Mouse (Mus musculus) heart, adult 2 months (tissue): ENCODE measurements around the gene Trnp1. TPM values are rescaled to one million over a fixed set of nuclear protein-coding genes. Genes with fewer than 3 reads are reported as not detected.

Experiments
- DNase-seq, 2 experiments: peaks; one replicate each; pipeline ENCODE4 v3.0.0; 2021
- H3K27ac ChIP-seq: fragments of 200-600 bp; 2 replicates; pipeline ENCODE4 v1.8.1; 2022
- H3K27me3 ChIP-seq: fragments of 200-500 bp; 2 replicates; pipeline ENCODE4 v1.6.1; 2012; ENCODE audit warnings: mild to moderate bottlenecking, low read length, inconsistent platforms, mixed read lengths; ENCODE audit not compliant: control insufficient read depth, insufficient read depth
- H3K36me3 ChIP-seq: fragments of 200-500 bp; 2 replicates; pipeline ENCODE4 v1.6.1; 2012; ENCODE audit warnings: low read length, inconsistent platforms; ENCODE audit not compliant: control insufficient read depth, insufficient read depth
- H3K4me1 ChIP-seq: fragments of 200-500 bp; 2 replicates; pipeline ENCODE4 v1.6.1; 2011; ENCODE audit warnings: low read length; ENCODE audit not compliant: control insufficient read depth, insufficient read depth
- H3K4me3 ChIP-seq: fragments of 200-600 bp; 2 replicates; pipeline ENCODE4 v1.8.1; 2022
- H3K79me2 ChIP-seq: fragments of 200-500 bp; replicated peaks from 2 replicates; pipeline ENCODE4 v1.6.1; 2012; ENCODE audit warnings: mild to moderate bottlenecking, inconsistent platforms, low read length, moderate library complexity, mixed read lengths; ENCODE audit not compliant: control insufficient read depth, insufficient read depth
- H3K9ac ChIP-seq: fragments of 200-500 bp; 2 replicates; pipeline ENCODE4 v1.6.1; 2012; ENCODE audit warnings: low read depth, mild to moderate bottlenecking, control low read depth, inconsistent platforms, low read length, mixed read lengths
- CTCF ChIP-seq: fragments of 200-600 bp; IDR thresholded peaks from 2 replicates; pipeline ENCODE4 v1.8.1; 2022; ENCODE audit warnings: antibody characterized with exemption, mild to moderate bottlenecking, moderate library complexity
- EP300 ChIP-seq: fragments of 200-500 bp; IDR thresholded peaks from 2 replicates; pipeline ENCODE4 v1.6.1; 2011; ENCODE audit warnings: low read depth, low read length, control low read depth; ENCODE audit not compliant: insufficient read depth
- POLR2A ChIP-seq: fragments of 200-500 bp; IDR thresholded peaks from 2 replicates; pipeline ENCODE4 v1.6.1; 2011; ENCODE audit warnings: mild to moderate bottlenecking, low read depth, low read length, control low read depth; ENCODE audit not compliant: insufficient read depth
- WGBS: fragments of 180-500 bp; shearing (Covaris S2); methylation state at CpG from one replicate; pipeline ENCODE4 v1.1.7; 2018; 5-methylcytosine and 5-hydroxymethylcytosine counted together
- intact Hi-C: fragments of 180-260 bp; cut with DNase I; formaldehyde crosslinking; loops from one replicate; pipeline ENCODE4 v1.15.1; 2025
- polyA plus RNA-seq: library from polyadenylated mRNA; depleted of rRNA; stranded (reverse); fragments of >200 nt; gene quantifications from 2 replicates; pipeline ENCODE4 v1.2.3, GENCODE M21; 2012
- total RNA-seq, 2 experiments: library from RNA; stranded (reverse); gene quantifications; 2 replicates each; pipeline ENCODE4 v1.2.3; 2021

The Trnp1 gene
- total and polyA plus RNA-seq, 3 experiments = 2.0 to 2.4 (median 2.1) TPM

GRCm38 (mm10) chr4:133511050-133511449 is 12.7 kb upstream of the Trnp1 start:
- Histone ChIP-seq H3K27ac (no peak overlapping the region), H3K36me3 (no peaks in the 10 kb centered on the region), H3K4me3 (no peak overlapping the region), H3K9ac (no peak overlapping the region), H3K4me1 (no peaks in the 10 kb centered on the region), H3K79me2 (no peaks in the 10 kb centered on the region), H3K27me3 (no peaks in the 10 kb centered on the region)
- DNase-seq = no peak
- 76% methylated on average over 5 of the region's 5 CpGs for WGBS
- TF ChIP-seq EP300 (no peak), POLR2A (no peak), CTCF (no peak)
- intact Hi-C loops = no loop called here

GRCm38 (mm10) chr4:133508990-133509389 is 10.6 kb upstream of the Trnp1 start:
- H3K27ac ChIP-seq = no peak overlapping the region
- no peaks in the 10 kb centered on the region for H3K4me1 ChIP-seq
- 80% methylated on average over 7 of the region's 7 CpGs for WGBS
- H3K27me3 ChIP-seq = no peaks in the 10 kb centered on the region; the same call in 1 of the 2 replicates
- intact Hi-C loops = no loop called here
- no peak overlapping the region for H3K4me3 ChIP-seq
- no peaks in the 10 kb centered on the region for H3K79me2 ChIP-seq
- DNase-seq = no peak
- TF ChIP-seq EP300 (no peak), CTCF (no peak), POLR2A (no peak)
- H3K9ac ChIP-seq = no peak overlapping the region
- H3K36me3 ChIP-seq = no peaks in the 10 kb centered on the region

GRCm38 (mm10) chr4:133506573-133506972 is 8.2 kb upstream of the Trnp1 start:
- Histone ChIP-seq H3K27ac (no peak overlapping the region), H3K27me3 (peaks cover 3% of the 10 kb centered on the region; the same call in 1 of the 2 replicates), H3K4me3 (no peak overlapping the region), H3K36me3 (no peaks in the 10 kb centered on the region), H3K4me1 (no peaks in the 10 kb centered on the region), H3K9ac (no peak overlapping the region), H3K79me2 (no peaks in the 10 kb centered on the region)
- intact Hi-C loops = no loop called here
- WGBS = 52% methylated on average over 5 of the region's 5 CpGs
- DNase-seq = no peak
- TF ChIP-seq POLR2A (no peak), EP300 (no peak), CTCF (no peak)

GRCm38 (mm10) chr4:133504755-133505485 is 6.6 kb upstream of the Trnp1 start:
- no peaks in the 10 kb centered on the region for H3K4me1 ChIP-seq
- no peak overlapping the region for H3K9ac ChIP-seq
- peaks cover 5% of the 10 kb centered on the region; the same call in 1 of the 2 replicates for H3K27me3 ChIP-seq
- H3K27ac ChIP-seq = no peak overlapping the region
- no peaks in the 10 kb centered on the region for H3K36me3 ChIP-seq
- no peak overlapping the region for H3K4me3 ChIP-seq
- DNase-seq = no peak
- intact Hi-C loops = no loop called here
- 49% methylated on average over 9 of the region's 9 CpGs for WGBS
- H3K79me2 ChIP-seq = no peaks in the 10 kb centered on the region
- TF ChIP-seq CTCF (no peak), EP300 (no peak), POLR2A (no peak)

DNA sequence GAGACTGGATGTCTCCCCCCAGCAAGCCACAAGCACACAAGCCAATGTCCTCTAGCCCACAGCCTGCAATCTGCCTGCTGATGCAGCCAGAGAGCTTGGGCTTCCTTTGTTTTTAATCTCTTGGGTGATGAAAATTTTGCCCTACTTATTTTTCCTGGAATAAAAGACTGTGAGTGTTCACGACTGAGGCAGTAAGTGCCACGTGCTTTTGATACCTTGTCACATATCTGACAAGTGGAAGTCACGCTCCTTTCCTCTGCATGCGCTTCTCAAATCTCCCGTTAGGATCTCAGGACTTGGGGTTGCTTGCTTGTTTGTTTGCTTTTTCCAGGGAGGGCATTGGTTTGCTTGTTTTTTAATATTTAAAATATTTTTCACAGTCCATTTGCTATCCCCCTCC is 6.0 kb upstream of the Trnp1 start:
- Histone ChIP-seq H3K4me1 (no peaks in the 10 kb centered on the region), H3K79me2 (no peaks in the 10 kb centered on the region), H3K27me3 (peaks cover 5% of the 10 kb centered on the region; the same call in 1 of the 2 replicates), H3K9ac (no peak overlapping the region), H3K27ac (no peak overlapping the region), H3K36me3 (no peaks in the 10 kb centered on the region), H3K4me3 (no peak overlapping the region)
- DNase-seq = no peak
- 32% methylated on average over 5 of the region's 5 CpGs for WGBS
- intact Hi-C loops = no loop called here
- TF ChIP-seq EP300 (no peak), POLR2A (no peak)

- no peaks in the 10 kb centered on the region for H3K79me2 ChIP-seq
- H3K9ac ChIP-seq = no peak overlapping the region
- no peak overlapping the region for H3K4me3 ChIP-seq
- intact Hi-C loops = no loop called here
- H3K4me1 ChIP-seq = no peaks in the 10 kb centered on the region
- DNase-seq = no peak
- TF ChIP-seq EP300 = no peak
- TF ChIP-seq POLR2A = no peak
- TF ChIP-seq CTCF = no peak
- H3K36me3 ChIP-seq = no peaks in the 10 kb centered on the region
- no peak overlapping the region for H3K27ac ChIP-seq
- peaks cover 7% of the 10 kb centered on the region; the same call in 1 of the 2 replicates for H3K27me3 ChIP-seq
- 45% methylated on average over 7 of the region's 7 CpGs for WGBS
Observed at GRCm38 (mm10) chr4:133501514-133501913, 3.2 kb upstream of the Trnp1 start.
